In the genomic region with DNA sequence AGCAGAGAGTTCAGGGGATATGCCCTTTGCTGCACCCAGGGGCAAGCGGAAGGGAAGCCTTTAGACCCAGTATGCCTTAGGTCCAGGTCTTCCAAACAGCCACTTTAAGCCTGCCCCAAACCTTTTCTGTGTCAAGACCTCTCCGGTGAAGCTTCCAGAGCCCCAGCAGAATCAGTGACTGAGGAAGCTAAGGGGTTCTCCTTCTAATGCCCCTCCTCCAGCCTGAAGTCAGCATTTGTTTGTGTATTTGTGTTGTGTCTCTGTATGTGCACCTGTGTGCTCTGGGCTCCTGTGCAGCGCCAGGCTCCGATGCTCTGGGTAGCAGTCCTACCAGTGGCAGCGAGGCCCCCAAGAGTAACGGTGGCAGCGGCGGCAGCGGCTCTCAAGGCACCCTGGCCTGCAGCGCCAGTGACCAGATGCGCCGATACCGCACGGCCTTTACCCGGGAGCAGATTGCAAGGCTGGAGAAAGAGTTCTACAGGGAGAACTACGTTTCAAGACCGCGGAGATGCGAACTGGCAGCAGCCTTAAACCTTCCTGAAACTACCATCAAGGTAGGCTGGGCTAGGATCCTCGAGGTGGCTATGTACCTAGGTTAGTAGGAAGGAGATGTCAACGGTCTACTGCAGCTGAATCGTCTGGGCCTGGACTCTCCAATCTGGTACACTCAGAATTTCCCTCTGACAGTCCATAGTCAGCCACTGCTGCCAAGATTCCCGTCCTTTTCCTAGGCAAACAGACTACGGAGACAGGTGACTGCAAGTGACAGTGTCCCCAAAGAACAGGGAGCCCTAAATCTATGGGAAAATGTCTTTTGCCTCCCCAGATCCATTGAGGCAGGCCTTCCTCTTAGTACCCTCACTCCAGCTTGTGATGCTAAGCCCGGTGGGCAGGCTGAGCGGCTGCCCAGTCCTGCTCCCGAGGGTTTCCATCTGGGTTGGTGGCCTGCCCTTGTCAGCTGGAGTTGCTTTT, we compare ENCODE assay signal across 13 mouse cellular contexts. TPM values are rescaled to one million over a fixed set of nuclear protein-coding genes. Genes with fewer than 3 reads are reported as not detected.
DNase-seq lines count a peak whose midpoint lies in the region; ATAC-seq lines count a peak whose summit lies in the region.
"Had no signal": no experiment of that assay in that cellular context is flagged by ENCODE, and none has a peak within 500 bp of the region (broad histone marks: within the 10 kb centered on the region; RNA-seq: fewer than 3 reads in every experiment).

No protein-coding gene starts in this region.

- no peak overlapping the region for H3K27ac ChIP-seq in heart, embryonic 16.5 days (ENCODE audit: low read length)
- no peak overlapping the region for H3K27ac ChIP-seq in embryonic facial prominence, embryonic 10.5 days (replicated peaks)
- H3K27ac ChIP-seq in hindbrain, embryonic 11.5 days (ENCODE audit: low read depth, low read length), result peak overlapping the region; percentile 56
- H3K27ac ChIP-seq in midbrain, embryonic 12.5 days (replicated peaks), result no peak overlapping the region

- ATAC-seq in heart, embryonic 16.5 days (replicated peaks; ENCODE audit: extremely low read depth, insufficient read depth, low FRiP score), result no peak
- ATAC-seq in hindbrain, embryonic 11.5 days (ENCODE audit: low FRiP score), result no peak
- no peak for ATAC-seq in midbrain, embryonic 12.5 days (ENCODE audit: low FRiP score, low read depth)
- no peak for ATAC-seq in megakaryocyte-erythroid progenitor cell, adult 5-6 weeks (replicated peaks; ENCODE audit: low FRiP score, low TSS enrichment, poor library complexity, severe bottlenecking)
- no peak for ATAC-seq in erythroblast, adult 5-6 weeks (replicated peaks; ENCODE audit: low FRiP score, poor library complexity, severe bottlenecking)

- no peaks in the 10 kb centered on the region for H3K9me3 ChIP-seq in heart, embryonic 16.5 days (replicated peaks; ENCODE audit: control insufficient read depth, low read length)
- no peaks in the 10 kb centered on the region for H3K9me3 ChIP-seq in embryonic facial prominence, embryonic 10.5 days
- no peaks in the 10 kb centered on the region for H3K9me3 ChIP-seq in hindbrain, embryonic 11.5 days (ENCODE audit: control insufficient read depth, low read length)
- no peaks in the 10 kb centered on the region for H3K9me3 ChIP-seq in midbrain, embryonic 12.5 days
- H3K9me3 ChIP-seq: G1E had no signal

- peak overlapping the region; percentile 41; the same call in 1 of the 2 replicates for H3K4me3 ChIP-seq in heart, embryonic 16.5 days (ENCODE audit: low read length)
- peak overlapping the region; percentile 37; the same call in 1 of the 2 replicates for H3K4me3 ChIP-seq in embryonic facial prominence, embryonic 10.5 days
- H3K4me3 ChIP-seq in hindbrain, embryonic 11.5 days (ENCODE audit: low read depth, low read length), result peak overlapping the region; percentile 28
- 0 out of 2 replicates have a peak overlapping the region, but pooled peaks have one; percentile 33 for H3K4me3 ChIP-seq in midbrain, embryonic 12.5 days

- no peak for DNase-seq in heart, postnatal 4 days
- peak; percentile 52 for DNase-seq in embryonic facial prominence, embryonic 10.5 days (ENCODE audit: low spot score)
- DNase-seq in hindbrain, embryonic 11.5 days (ENCODE audit: low spot score), result peak; percentile 60
- no peak for DNase-seq in left cerebral cortex, postnatal 4 days

- H3K4me2 ChIP-seq in heart, embryonic 16.5 days (ENCODE audit: low read depth, low read length), result peak overlapping the region; percentile 63; the same call in 1 of the 2 replicates
- peak overlapping the region; percentile 39 for H3K4me2 ChIP-seq in hindbrain, embryonic 11.5 days (replicated peaks; ENCODE audit: low read depth, low read length)
- peak overlapping the region; percentile 44; the same call in 1 of the 2 replicates for H3K4me2 ChIP-seq in midbrain, embryonic 12.5 days (replicated peaks)

- no peaks in the 10 kb centered on the region for H3K36me3 ChIP-seq in heart, embryonic 16.5 days (ENCODE audit: control insufficient read depth, insufficient read depth)
- H3K36me3 ChIP-seq in embryonic facial prominence, embryonic 10.5 days (replicated peaks), result no peaks in the 10 kb centered on the region
- H3K36me3 ChIP-seq in hindbrain, embryonic 11.5 days (ENCODE audit: control insufficient read depth, insufficient read depth, low read length), result no peaks in the 10 kb centered on the region
- no peaks in the 10 kb centered on the region for H3K36me3 ChIP-seq in midbrain, embryonic 12.5 days
- H3K36me3 ChIP-seq: G1E had no signal

- intact Hi-C loops in left cerebral cortex, postnatal 4 days (cut with DNase I), result loop anchor here (10.0 kb wide), 1 partner anchor 409 kb away; no protein-coding TSS in a partner anchor

- 15% methylated on average over 27 of the region's 27 CpGs for WGBS in heart, embryonic 16.5 days
- 2% methylated on average over 27 of the region's 27 CpGs for WGBS in embryonic facial prominence, embryonic 10.5 days
- 2% methylated on average over 27 of the region's 27 CpGs for WGBS in hindbrain, embryonic 11.5 days
- 2% methylated on average over 27 of the region's 27 CpGs for WGBS in midbrain, embryonic 12.5 days

- peaks cover 94% of the 10 kb centered on the region for H3K27me3 ChIP-seq in heart, embryonic 16.5 days (ENCODE audit: control insufficient read depth, insufficient read depth, low read length)
- H3K27me3 ChIP-seq in embryonic facial prominence, embryonic 10.5 days (replicated peaks; ENCODE audit: low read depth, poor library complexity, severe bottlenecking), result peaks cover 100% of the 10 kb centered on the region
- peaks cover 96% of the 10 kb centered on the region for H3K27me3 ChIP-seq in hindbrain, embryonic 11.5 days (ENCODE audit: control insufficient read depth, insufficient read depth, low read length)
- H3K27me3 ChIP-seq in midbrain, embryonic 12.5 days, result peaks cover 99% of the 10 kb centered on the region

- no peak overlapping the region for H3K9ac ChIP-seq in heart, embryonic 16.5 days (ENCODE audit: low read length)
- H3K9ac ChIP-seq in hindbrain, embryonic 11.5 days (ENCODE audit: low read depth, low read length), result peak overlapping the region; percentile 15; the same call in 1 of the 2 replicates
- no peak overlapping the region for H3K9ac ChIP-seq in midbrain, embryonic 12.5 days (replicated peaks)

- H3K4me1 ChIP-seq in heart, embryonic 16.5 days (ENCODE audit: control insufficient read depth, insufficient read depth, low read length), result peaks cover 5% of the 10 kb centered on the region; the same call in 1 of the 2 replicates
- H3K4me1 ChIP-seq in embryonic facial prominence, embryonic 10.5 days, result peaks cover 20% of the 10 kb centered on the region
- H3K4me1 ChIP-seq in hindbrain, embryonic 11.5 days (replicated peaks; ENCODE audit: control insufficient read depth, insufficient read depth, low read length), result peaks cover 3% of the 10 kb centered on the region; the same call in 1 of the 2 replicates
- peaks cover 14% of the 10 kb centered on the region for H3K4me1 ChIP-seq in midbrain, embryonic 12.5 days

RNA-seq across cellular contexts. Expression of a gene that starts 2.4 kb away (rescaled TPM):
- polyA plus RNA-seq in heart, embryonic 16.5 days (2015; fragmentation: Nextera tagmentation; extraction: Ambion mirVana), result 0.06 TPM in 1 of 2 replicates, not detected in the other
- not detected for total RNA-seq in heart, postnatal 4 days (2021)
- polyA plus RNA-seq in embryonic facial prominence, embryonic 10.5 days (2016; fragmentation: Nextera tagmentation; extraction: Ambion mirVana), result 0.19 and 0.80 TPM in 2 replicates
- 5.2 and 5.9 TPM in 2 replicates for polyA plus RNA-seq in hindbrain, embryonic 11.5 days (2014; fragmentation: Nextera tagmentation; extraction: Ambion mirVana)
- polyA plus RNA-seq in midbrain, embryonic 12.5 days (2016; fragmentation: Nextera tagmentation; extraction: Ambion mirVana), result 0.81 and 0.82 TPM in 2 replicates
- not detected in 2 replicates for total RNA-seq in megakaryocyte-erythroid progenitor cell, adult 5-6 weeks (2014; fragmentation: Nextera tagmentation)
- total RNA-seq in megakaryocyte-erythroid progenitor cell, adult 5-6 weeks (2017), result not detected in 2 replicates
- total RNA-seq in left cerebral cortex, postnatal 4 days (2021), result not detected
- not detected in 2 replicates for total RNA-seq in erythroblast, adult 5-6 weeks (2015; ENCODE audit: low replicate concordance)
- not detected in 2 replicates for total RNA-seq in erythroblast, adult 5-6 weeks (2017; ENCODE audit: low replicate concordance)
- total RNA-seq: adrenal gland, postnatal 4 days; G1E; granulocyte monocyte progenitor cell, adult 5-6 weeks; left cerebral cortex, adult 18-20 months had no signal
- polyA plus RNA-seq: G1E; spleen, adult 2 months had no signal

RNA-seq across cellular contexts. Expression of a gene that starts 55.0 kb away (rescaled TPM):
- polyA plus RNA-seq in heart, embryonic 16.5 days (2015; fragmentation: Nextera tagmentation; extraction: Ambion mirVana), result not detected in 2 replicates
- not detected for total RNA-seq in heart, postnatal 4 days (2021)
- not detected in 2 replicates for polyA plus RNA-seq in embryonic facial prominence, embryonic 10.5 days (2016; fragmentation: Nextera tagmentation; extraction: Ambion mirVana)
- polyA plus RNA-seq in hindbrain, embryonic 11.5 days (2014; fragmentation: Nextera tagmentation; extraction: Ambion mirVana), result not detected in 2 replicates
- polyA plus RNA-seq in midbrain, embryonic 12.5 days (2016; fragmentation: Nextera tagmentation; extraction: Ambion mirVana), result not detected in 2 replicates
- total RNA-seq in megakaryocyte-erythroid progenitor cell, adult 5-6 weeks (2014; fragmentation: Nextera tagmentation), result not detected in 2 replicates
- total RNA-seq in megakaryocyte-erythroid progenitor cell, adult 5-6 weeks (2017), result not detected in 2 replicates
- total RNA-seq in left cerebral cortex, postnatal 4 days (2021), result not detected
- not detected in 2 replicates for total RNA-seq in erythroblast, adult 5-6 weeks (2015; ENCODE audit: low replicate concordance)
- not detected in 2 replicates for total RNA-seq in erythroblast, adult 5-6 weeks (2017; ENCODE audit: low replicate concordance)
- total RNA-seq: adrenal gland, postnatal 4 days; G1E; granulocyte monocyte progenitor cell, adult 5-6 weeks; left cerebral cortex, adult 18-20 months had no signal
- polyA plus RNA-seq: G1E; spleen, adult 2 months had no signal

Comparison
In these comparisons a context has a peak if more than half of its experiments do, and no peak if none do; other contexts are left out.
1. DNase-seq: peak in embryonic facial prominence, embryonic 10.5 days (single experiment) and hindbrain, embryonic 11.5 days (single experiment); none in heart, postnatal 4 days (single experiment) and left cerebral cortex, postnatal 4 days (single experiment).
2. Peak in every context shown above with its lines, with median percentiles within 50 percentile points of each other: H3K4me2 ChIP-seq and H3K4me3 ChIP-seq.